Mouse (Mus musculus): ENCODE results near the gene Zfp58. TPM values are rescaled to one million over a fixed set of nuclear protein-coding genes. Genes with fewer than 3 reads are reported as not detected.

The Zfp58 gene
- polyA plus RNA-seq (2012; rRNA removed), result 0.70 and 0.79 TPM in 2 replicates

DNA sequence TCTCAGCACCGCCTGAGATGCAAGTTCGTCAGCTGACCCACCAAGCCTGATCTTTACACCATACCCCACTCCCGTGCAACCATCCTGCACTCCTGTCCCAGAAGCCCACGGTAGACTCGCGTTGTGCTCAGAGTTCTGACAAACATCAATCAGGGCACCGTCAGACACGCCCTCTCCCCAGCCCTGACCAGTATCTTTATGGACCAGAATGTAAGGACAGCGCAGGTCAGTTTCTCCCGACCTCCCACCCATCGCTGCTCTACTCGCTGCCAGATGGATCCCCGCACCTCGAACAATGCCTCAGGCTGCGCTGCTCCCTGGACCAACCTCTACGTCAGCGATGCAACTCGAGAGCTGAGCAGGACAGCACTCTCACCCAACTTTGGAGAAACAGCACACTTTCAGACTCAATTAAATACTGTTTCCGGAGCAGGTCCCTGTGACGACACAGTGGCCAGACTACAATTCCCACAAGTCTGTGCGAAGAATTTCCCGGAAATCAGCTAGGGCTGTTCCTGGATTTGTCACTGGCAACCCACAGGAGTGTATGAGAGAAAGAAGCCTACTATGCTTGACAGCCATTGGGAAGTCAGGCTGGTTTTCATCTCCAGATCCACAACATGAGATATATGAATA is at the start of gene Zfp58:
Zfp58 (minus strand) TSS at position 472 of the 636 bp plus-strand sequence.

DNA sequence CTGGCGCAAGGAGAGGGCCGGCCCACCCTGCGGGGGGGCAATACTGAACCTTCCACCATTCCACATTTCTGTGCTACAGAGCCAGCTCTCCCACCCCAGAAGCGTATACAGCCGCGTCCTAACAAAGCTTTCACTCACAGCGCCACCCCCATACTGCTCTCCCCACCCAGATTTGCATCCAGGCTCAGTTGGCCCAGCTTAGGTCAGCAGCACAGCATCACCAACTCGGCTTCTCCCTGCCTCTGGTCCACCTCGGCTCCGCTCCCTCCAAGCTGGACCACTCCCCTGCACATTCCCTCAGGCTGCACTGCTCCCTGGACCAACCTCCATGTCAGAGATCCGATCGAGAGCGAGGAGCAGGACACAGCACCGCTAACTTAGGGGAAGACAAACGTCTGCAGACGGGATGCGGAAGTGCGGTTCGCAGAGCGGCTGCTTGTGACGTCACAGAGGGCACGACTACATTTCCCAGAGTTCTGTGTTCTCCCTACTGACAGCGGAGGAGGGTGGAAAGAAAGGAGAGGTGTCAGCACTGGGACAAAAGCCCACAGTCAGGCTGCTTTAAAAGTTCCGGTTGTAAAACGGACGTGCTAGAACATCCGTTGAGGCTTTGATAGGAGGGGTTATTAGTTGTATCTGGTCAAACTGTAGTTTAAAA is 25.5 kb upstream of the Zfp58 start, which contains the start of the genes Gm26965 and Zfp87:
Gm26965 (minus strand) TSS at position 399 of the 658 bp plus-strand sequence.
Zfp87 (minus strand) TSS at position 425 of the 658 bp plus-strand sequence.

DNA sequence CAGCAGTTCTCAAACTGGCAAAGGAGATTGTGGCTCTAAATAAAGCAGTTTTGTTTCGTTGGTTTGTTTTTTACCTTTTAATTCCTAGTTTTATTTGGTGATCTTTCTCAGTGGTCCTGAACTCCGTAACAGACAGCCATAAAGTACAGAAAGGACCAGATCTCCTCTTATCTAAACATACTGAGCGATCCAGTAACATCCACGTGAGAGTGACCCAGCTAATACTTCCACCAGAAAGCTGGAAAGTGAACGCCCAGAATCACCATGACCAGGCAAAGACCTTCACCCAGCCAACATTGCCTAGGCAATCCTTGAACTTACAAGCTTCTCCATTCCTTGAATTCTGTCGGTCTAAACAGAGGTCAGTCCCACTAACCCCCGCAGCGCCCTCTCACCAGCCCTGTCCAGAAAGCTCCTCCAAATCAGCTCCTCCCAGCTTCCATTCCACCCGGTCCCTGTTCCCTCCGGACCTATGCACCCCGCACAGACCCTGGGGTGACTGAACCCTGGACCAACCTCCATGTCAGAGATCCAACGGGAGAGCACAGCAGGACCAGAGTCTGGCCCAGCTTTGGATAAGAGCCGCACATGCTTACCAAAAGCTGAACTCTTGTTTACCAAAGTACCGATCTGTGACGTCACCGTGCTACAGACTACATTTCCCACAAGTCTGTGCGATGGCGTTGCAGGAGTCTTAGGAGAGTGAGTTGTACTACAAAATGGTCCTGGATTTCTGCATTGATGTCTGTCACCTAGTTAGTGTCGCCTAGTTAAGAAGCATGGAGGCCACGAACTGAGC is 16.5 kb downstream of the Zfp58 start, which contains the start of gene Zfp874b:
Zfp874b (minus strand) TSS at position 634 of the 799 bp plus-strand sequence.

DNA sequence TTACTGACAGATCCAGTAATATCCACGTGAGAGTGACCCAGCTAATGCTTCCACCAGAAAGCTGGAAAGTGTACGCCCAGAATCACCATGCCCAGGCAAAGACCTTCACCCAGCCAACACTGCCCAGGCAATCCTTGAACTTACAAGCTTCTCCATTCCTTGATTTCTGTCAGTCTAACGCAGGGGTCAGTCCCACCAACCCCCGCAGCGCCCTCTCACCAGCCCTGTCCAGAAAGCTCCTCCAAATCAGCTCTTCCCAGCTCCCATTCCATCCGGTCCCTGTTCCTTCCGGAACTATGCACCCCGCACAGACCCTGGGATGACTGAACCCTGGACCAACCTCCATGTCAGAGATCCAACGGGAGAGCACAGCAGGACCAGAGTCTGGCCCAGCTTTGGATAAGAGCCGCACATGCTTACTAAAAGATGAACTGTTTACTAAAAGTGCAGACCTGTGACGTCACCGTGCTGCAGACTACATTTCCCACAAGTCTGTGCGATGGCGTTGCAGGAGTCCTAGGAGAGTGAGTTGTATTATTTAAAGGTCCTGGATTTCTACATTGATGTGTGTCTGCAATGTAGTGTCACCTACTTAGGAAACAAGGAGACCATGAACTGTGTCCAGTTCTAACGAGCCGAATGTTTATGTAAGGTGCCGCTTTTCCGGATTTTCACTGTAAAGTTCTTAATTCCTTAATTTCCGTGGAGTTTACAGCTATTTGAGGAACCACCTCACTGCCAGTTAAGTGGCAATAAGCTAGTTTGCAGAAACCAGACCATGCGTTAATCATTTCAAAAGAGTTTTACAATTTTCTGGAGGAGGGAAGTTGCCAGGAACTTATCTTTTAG is 49.0 kb downstream of the Zfp58 start, which contains the start of gene Zfp874a:
Zfp874a (minus strand) TSS at position 453 of the 849 bp plus-strand sequence.

Other genes starting within 250 kb of the Zfp58 start
- 0.37 and 0.39 TPM in 2 replicates for gene Zfp458, start 222.1 kb downstream of the Zfp58 start, polyA plus RNA-seq (2012; rRNA removed)
- gene Zfp457, start 194.1 kb downstream of the Zfp58 start, polyA plus RNA-seq (2012; rRNA removed), result 1.1 and 1.5 TPM in 2 replicates
- 0.23 and 0.29 TPM in 2 replicates for gene Zfp595, start 168.0 kb downstream of the Zfp58 start, polyA plus RNA-seq (2012; rRNA removed)
- gene Gm28044, start 140.0 kb downstream of the Zfp58 start, polyA plus RNA-seq (2012; rRNA removed), result not detected in 2 replicates
- gene Zfp953, start 139.9 kb downstream of the Zfp58 start, polyA plus RNA-seq (2012; rRNA removed), result 0.10 and 0.12 TPM in 2 replicates
- not detected in 2 replicates for gene Gm28041, start 124.8 kb downstream of the Zfp58 start, polyA plus RNA-seq (2012; rRNA removed)
- 0.05 and 0.34 TPM in 2 replicates for gene Zfp456, start 124.7 kb downstream of the Zfp58 start, polyA plus RNA-seq (2012; rRNA removed)
- gene Zfp429, start 100.7 kb downstream of the Zfp58 start, polyA plus RNA-seq (2012; rRNA removed), result 0.67 and 0.81 TPM in 2 replicates
- 0.20 and 0.44 TPM in 2 replicates for gene Zfp459, start 79.1 kb downstream of the Zfp58 start, polyA plus RNA-seq (2012; rRNA removed)
- gene Zfp874a, start 48.9 kb downstream of the Zfp58 start, polyA plus RNA-seq (2012; rRNA removed), result 0.49 and 0.68 TPM in 2 replicates
- gene Zfp874b, start 16.3 kb downstream of the Zfp58 start, polyA plus RNA-seq (2012; rRNA removed), result 2.3 and 2.8 TPM in 2 replicates
- gene Gm26965, start 25.6 kb upstream of the Zfp58 start, polyA plus RNA-seq (2012; rRNA removed), result not detected in 2 replicates
- gene Zfp87, start 25.6 kb upstream of the Zfp58 start, polyA plus RNA-seq (2012; rRNA removed), result 12.3 and 25.6 TPM in 2 replicates
- 3.1 and 4.7 TPM in 2 replicates for gene Zfp748, start 53.3 kb upstream of the Zfp58 start, polyA plus RNA-seq (2012; rRNA removed)
- 0.05 and 0.14 TPM in 2 replicates for gene Zfp729b, start 109.2 kb upstream of the Zfp58 start, polyA plus RNA-seq (2012; rRNA removed)
- gene Gm49345, start 137.2 kb upstream of the Zfp58 start, polyA plus RNA-seq (2012; rRNA removed), result not detected in 2 replicates
- 0.46 and 1.1 TPM in 2 replicates for gene Zfp729a, start 137.2 kb upstream of the Zfp58 start, polyA plus RNA-seq (2012; rRNA removed)
- gene Zfp738, start 186.5 kb upstream of the Zfp58 start, polyA plus RNA-seq (2012; rRNA removed), result 2.9 and 3.4 TPM in 2 replicates
- gene Zfp65, start 228.6 kb upstream of the Zfp58 start, polyA plus RNA-seq (2012; rRNA removed), result 0.31 and 0.92 TPM in 2 replicates

Data from ovary, adult 2 months (tissue).